In genomic region chr9:20897736-20898510, GRCm38 (mm10) we compare ENCODE assay signal across 8 mouse cellular contexts. TPM values are rescaled to one million over a fixed set of nuclear protein-coding genes. Genes with fewer than 3 reads are reported as not detected.
DNase-seq lines count a peak whose midpoint lies in the region; ATAC-seq and TF ChIP-seq lines count a peak whose summit lies in the region.

No protein-coding gene starts in this region.

- peak overlapping the region; percentile 90 for H3K4me3 ChIP-seq in testis, adult 2 months (ENCODE audit: control insufficient read depth, low read depth, low read length)
- peak overlapping the region; percentile 96 for H3K4me3 ChIP-seq in forebrain, embryonic 10.5 days
- H3K4me3 ChIP-seq in liver, embryonic 11.5 days (ENCODE audit: low read depth, low read length), result peak overlapping the region; percentile 99
- peak overlapping the region; percentile 89 for H3K4me3 ChIP-seq in stomach, embryonic 16.5 days (replicated peaks; ENCODE audit: low read length)

- H3K9me3 ChIP-seq in forebrain, embryonic 10.5 days, result no peaks in the 10 kb centered on the region
- no peaks in the 10 kb centered on the region for H3K9me3 ChIP-seq in liver, embryonic 11.5 days (ENCODE audit: control insufficient read depth, low read length)
- no peaks in the 10 kb centered on the region for H3K9me3 ChIP-seq in stomach, embryonic 16.5 days (replicated peaks; ENCODE audit: control insufficient read depth, low read length)

- no peak overlapping the region for H3K27ac ChIP-seq in testis, adult 2 months (ENCODE audit: control insufficient read depth, insufficient read depth, low read depth, low read length)
- H3K27ac ChIP-seq in forebrain, embryonic 10.5 days, result peak overlapping the region; percentile 93
- peak overlapping the region; percentile 79 for H3K27ac ChIP-seq in liver, embryonic 11.5 days (ENCODE audit: low read depth, low read length)
- peak overlapping the region; percentile 72 for H3K27ac ChIP-seq in stomach, embryonic 16.5 days (ENCODE audit: low read length)

- WGBS in forebrain, embryonic 10.5 days, result 4% methylated on average over 38 of the region's 39 CpGs
- 3% methylated on average over 39 of the region's 39 CpGs for WGBS in liver, embryonic 11.5 days
- 3% methylated on average over 35 of the region's 39 CpGs for WGBS in stomach, embryonic 16.5 days

- DNase-seq in testis, postnatal 14 days (ENCODE audit: low spot score), result no peak
- DNase-seq in forebrain, embryonic 10.5 days (ENCODE audit: extremely low spot score, low spot score), result peak; percentile 49
- no peak for DNase-seq in liver, embryonic 11.5 days (ENCODE audit: low spot score)
- DNase-seq in gastrocnemius, adult 18-20 months (ENCODE audit: low spot score), result no peak
- DNase-seq in cerebellum, adult 11 months, result no peak
- DNase-seq in urinary bladder, adult 18-20 months (ENCODE audit: low spot score in 2 of 2), result no peak

- peak; percentile 61 for ATAC-seq in liver, embryonic 11.5 days (replicated peaks; ENCODE audit: low FRiP score)
- ATAC-seq in stomach, embryonic 16.5 days (ENCODE audit: insufficient read depth, low FRiP score), result peak; percentile 52

- peak overlapping the region; percentile 97 for H3K9ac ChIP-seq in liver, embryonic 11.5 days (ENCODE audit: low read depth, low read length)
- H3K9ac ChIP-seq in stomach, embryonic 16.5 days (ENCODE audit: low read length), result peak overlapping the region; percentile 96

- H3K36me3 ChIP-seq in testis, adult 2 months (ENCODE audit: control insufficient read depth, insufficient read depth, low read length), result peaks cover 4% of the 10 kb centered on the region
- peaks cover 44% of the 10 kb centered on the region for H3K36me3 ChIP-seq in forebrain, embryonic 10.5 days (replicated peaks)
- peaks cover 37% of the 10 kb centered on the region for H3K36me3 ChIP-seq in liver, embryonic 11.5 days (ENCODE audit: control insufficient read depth, insufficient read depth, low read length)
- H3K36me3 ChIP-seq in stomach, embryonic 16.5 days (ENCODE audit: control insufficient read depth, insufficient read depth, low read length), result peaks cover 24% of the 10 kb centered on the region

- peaks cover 9% of the 10 kb centered on the region for H3K4me1 ChIP-seq in testis, adult 2 months (ENCODE audit: control insufficient read depth, insufficient read depth, low read length)
- peaks cover 28% of the 10 kb centered on the region for H3K4me1 ChIP-seq in forebrain, embryonic 10.5 days
- H3K4me1 ChIP-seq in liver, embryonic 11.5 days (replicated peaks; ENCODE audit: control insufficient read depth, insufficient read depth, low read length), result peaks cover 24% of the 10 kb centered on the region
- H3K4me1 ChIP-seq in stomach, embryonic 16.5 days (ENCODE audit: control insufficient read depth, insufficient read depth, low read length), result peaks cover 20% of the 10 kb centered on the region

- H3K4me2 ChIP-seq in liver, embryonic 11.5 days, result peak overlapping the region; percentile 76
- peak overlapping the region; percentile 83 for H3K4me2 ChIP-seq in stomach, embryonic 16.5 days (ENCODE audit: low read depth, low read length)

- no peaks in the 10 kb centered on the region for H3K27me3 ChIP-seq in testis, adult 2 months (ENCODE audit: control insufficient read depth, insufficient read depth, low read length)
- no peaks in the 10 kb centered on the region; the same call in 1 of the 2 replicates for H3K27me3 ChIP-seq in forebrain, embryonic 10.5 days (ENCODE audit: poor library complexity, severe bottlenecking)
- H3K27me3 ChIP-seq in liver, embryonic 11.5 days (replicated peaks; ENCODE audit: control insufficient read depth, insufficient read depth, low read length), result no peaks in the 10 kb centered on the region
- no peaks in the 10 kb centered on the region for H3K27me3 ChIP-seq in stomach, embryonic 16.5 days (ENCODE audit: control insufficient read depth, insufficient read depth, low read length)

- TF ChIP-seq CTCF in testis, adult 2 months (IDR thresholded peaks at IDR 0.05; ENCODE audit: control insufficient read depth, insufficient read depth, insufficient replicate concordance, low read depth, low read length), result no peak

- no peak for TF ChIP-seq POLR2A in testis, adult 2 months (IDR thresholded peaks at IDR 0.05; ENCODE audit: control insufficient read depth, low read depth, low read length)

RNA-seq across cellular contexts. Expression of gene Eif3g, which starts 0.5 kb away (rescaled TPM):
- 223 and 282 TPM in 2 replicates for polyA plus RNA-seq in testis, adult 2 months (2012; rRNA removed)
- 425 and 433 TPM in 2 replicates for polyA plus RNA-seq in forebrain, embryonic 10.5 days (2016; fragmentation: Nextera tagmentation; extraction: Ambion mirVana)
- polyA plus RNA-seq in liver, embryonic 11.5 days (2014; fragmentation: Nextera tagmentation; extraction: Ambion mirVana), result 440 and 448 TPM in 2 replicates
- 272 and 293 TPM in 2 replicates for polyA plus RNA-seq in stomach, embryonic 16.5 days (2015; fragmentation: Nextera tagmentation; extraction: Ambion mirVana)
- 100 to 1,000 TPM in 1 of 2 experiments, 10 to 100 TPM in 1; 98.6 to 100 TPM for total RNA-seq in gastrocnemius, adult 18-20 months (2021)

RNA-seq across cellular contexts. Expression of gene Ppan, which starts 9.9 kb away (rescaled TPM):
- 28.4 and 32.2 TPM in 2 replicates for polyA plus RNA-seq in testis, adult 2 months (2012; rRNA removed)
- polyA plus RNA-seq in forebrain, embryonic 10.5 days (2016; fragmentation: Nextera tagmentation; extraction: Ambion mirVana), result 107 and 108 TPM in 2 replicates
- 170 and 178 TPM in 2 replicates for polyA plus RNA-seq in liver, embryonic 11.5 days (2014; fragmentation: Nextera tagmentation; extraction: Ambion mirVana)
- 74.6 and 77.5 TPM in 2 replicates for polyA plus RNA-seq in stomach, embryonic 16.5 days (2015; fragmentation: Nextera tagmentation; extraction: Ambion mirVana)
- total RNA-seq in gastrocnemius, adult 18-20 months (2021), result 1 to 10 TPM; 6.6 to 6.9 TPM

RNA-seq across cellular contexts. Expression of gene Angptl6, which starts 18.4 kb away (rescaled TPM):
- polyA plus RNA-seq in testis, adult 2 months (2012; rRNA removed), result 0.88 and 1.1 TPM in 2 replicates
- 4.4 and 5.1 TPM in 2 replicates for polyA plus RNA-seq in forebrain, embryonic 10.5 days (2016; fragmentation: Nextera tagmentation; extraction: Ambion mirVana)
- polyA plus RNA-seq in liver, embryonic 11.5 days (2014; fragmentation: Nextera tagmentation; extraction: Ambion mirVana), result 9.4 TPM in 2 replicates
- polyA plus RNA-seq in stomach, embryonic 16.5 days (2015; fragmentation: Nextera tagmentation; extraction: Ambion mirVana), result 8.2 and 9.1 TPM in 2 replicates
- 1 to 10 TPM; 5.9 to 7.3 TPM for total RNA-seq in gastrocnemius, adult 18-20 months (2021)

RNA-seq across cellular contexts. Expression of gene A230050P20Rik, which starts 29.5 kb away (rescaled TPM):
- polyA plus RNA-seq in testis, adult 2 months (2012; rRNA removed), result 2.6 and 3.1 TPM in 2 replicates
- 1.2 and 1.9 TPM in 2 replicates for polyA plus RNA-seq in forebrain, embryonic 10.5 days (2016; fragmentation: Nextera tagmentation; extraction: Ambion mirVana)
- 7.1 and 8.8 TPM in 2 replicates for polyA plus RNA-seq in liver, embryonic 11.5 days (2014; fragmentation: Nextera tagmentation; extraction: Ambion mirVana)
- polyA plus RNA-seq in stomach, embryonic 16.5 days (2015; fragmentation: Nextera tagmentation; extraction: Ambion mirVana), result 14.2 and 16.8 TPM in 2 replicates
- total RNA-seq in gastrocnemius, adult 18-20 months (2021), result 1 to 10 TPM; 1.8 to 2.8 TPM
